Mouse (Mus musculus) heart, embryonic 14.5 days (tissue): ENCODE measurements around the gene Tubb5. TPM values are rescaled to one million over a fixed set of nuclear protein-coding genes. Genes with fewer than 3 reads are reported as not detected.

Source experiments
- ATAC-seq: fragments of 200-750 bp; cut with Nextera tagmentation; 2 replicates; pipeline ENCODE4 v1.8.0; 2017; ENCODE audit warnings: low read depth, moderate TSS enrichment; ENCODE audit not compliant: insufficient number of reproducible peaks, insufficient read depth, low FRiP score
- H3K27ac ChIP-seq, 2 experiments: fragments of 200-500 bp in 1 of 2; fragments of 300-500 bp in 1 of 2; sonication (generic) in 1 of 2; replicated peaks in 1 of 2; 2 replicates each; pipeline ENCODE4 v1.5.1; 2012 to 2014; ENCODE audit warnings: low read depth in 2 of 2, low read length in 2 of 2, control low read depth in 1 of 2, mild to moderate bottlenecking in 1 of 2, mixed read lengths in 1 of 2; ENCODE audit not compliant: control insufficient read depth in 1 of 2, insufficient read depth in 1 of 2
- H3K27me3 ChIP-seq: fragments of 300-500 bp; sonication (generic); 2 replicates; pipeline ENCODE4 v1.6.1; 2014; ENCODE audit warnings: mild to moderate bottlenecking, low read length, control low read depth; ENCODE audit not compliant: control insufficient read depth, insufficient read depth
- H3K36me3 ChIP-seq: fragments of 300-500 bp; sonication (generic); 2 replicates; pipeline ENCODE4 v1.6.1; 2014; ENCODE audit warnings: mild to moderate bottlenecking, control low read depth, low read length, mixed read lengths; ENCODE audit not compliant: control insufficient read depth, insufficient read depth
- H3K4me1 ChIP-seq, 2 experiments: fragments of 200-500 bp in 1 of 2; fragments of 300-500 bp in 1 of 2; sonication (generic) in 1 of 2; 2 replicates each; pipeline ENCODE4 v1.6.1; 2012 to 2014; ENCODE audit warnings: low read length in 2 of 2, control low read depth in 1 of 2, mixed read lengths in 1 of 2; ENCODE audit not compliant: control insufficient read depth in 2 of 2, insufficient read depth in 2 of 2
- H3K4me2 ChIP-seq: fragments of 300-500 bp; sonication (generic); 2 replicates; pipeline ENCODE4 v1.6.1; 2014; ENCODE audit warnings: mild to moderate bottlenecking, low read length
- H3K4me3 ChIP-seq, 2 experiments: fragments of 200-500 bp in 1 of 2; fragments of 300-500 bp in 1 of 2; sonication (generic) in 1 of 2; 2 replicates each; pipeline ENCODE4 v1.5.1; 2012 to 2014; ENCODE audit warnings: low read length in 2 of 2, mild to moderate bottlenecking in 2 of 2, control low read depth in 1 of 2, low read depth in 1 of 2, moderate library complexity in 1 of 2; ENCODE audit not compliant: control insufficient read depth in 1 of 2, insufficient read depth in 1 of 2
- H3K9ac ChIP-seq: fragments of 300-500 bp; sonication (generic); 2 replicates; pipeline ENCODE4 v1.6.1; 2014; ENCODE audit warnings: mild to moderate bottlenecking, low read length
- H3K9me3 ChIP-seq: fragments of 300-500 bp; sonication (generic); 2 replicates; pipeline ENCODE4 v1.6.1; 2016; ENCODE audit warnings: low read length, control low read depth; ENCODE audit not compliant: control insufficient read depth
- WGBS: fragments of 180-500 bp; shearing (Covaris S2); extraction: QIAGEN DNeasy Blood & Tissue Kit; methylation state at CpG from one replicate; pipeline ENCODE4 v1.1.7; 2014; 5-methylcytosine and 5-hydroxymethylcytosine counted together
- polyA plus RNA-seq: library from polyadenylated mRNA; unstranded; fragments of >200 nt; fragmentation: Nextera tagmentation; extraction: Ambion mirVana; gene quantifications from 2 replicates; pipeline ENCODE4 v1.2.1, GENCODE M21; 2014

The Tubb5 gene
- polyA plus RNA-seq, 1 experiment from 2014 or later: 698 TPM

DNA sequence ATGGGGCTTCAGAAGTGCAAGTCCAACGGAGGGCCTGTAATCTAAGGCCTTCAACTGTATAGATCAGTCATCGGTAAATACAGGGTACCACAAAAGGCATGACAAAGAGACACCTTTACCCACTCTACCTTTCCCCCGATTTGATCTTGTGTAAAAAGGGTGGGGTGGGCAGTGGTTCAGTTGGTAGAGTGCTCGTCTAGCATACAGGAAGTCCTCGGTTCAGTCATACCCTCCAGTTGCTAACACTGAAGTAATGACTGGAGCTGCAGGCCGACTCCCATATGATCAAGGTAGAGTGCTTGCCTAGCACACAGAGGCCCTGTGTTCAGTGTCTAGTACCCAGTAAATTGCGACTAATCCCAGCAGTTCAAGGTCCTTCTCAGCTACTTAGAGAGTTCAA, 24.5 kb downstream of the Tubb5 start:
- peaks cover 49 to 68% of the 10 kb centered on the region in 2 experiments for H3K4me1 ChIP-seq
- H3K27me3 ChIP-seq: no peaks in the 10 kb centered on the region
- no peaks in the 10 kb centered on the region for H3K9me3 ChIP-seq
- 0 out of 2 replicates have a peak overlapping the region, but pooled peaks have one; percentile 0 for H3K9ac ChIP-seq
- no peaks in the 10 kb centered on the region for H3K36me3 ChIP-seq
- H3K4me2 ChIP-seq: no peak overlapping the region; the same call in 1 of the 2 replicates
- H3K27ac ChIP-seq: peak overlapping the region; percentile 96 to 99
- WGBS: 54% methylated on average over 7 of the region's 7 CpGs
- no peak overlapping the region for H3K4me3 ChIP-seq
- ATAC-seq: 0 out of 2 replicates have a peak, but pooled peaks have one; percentile 1

DNA sequence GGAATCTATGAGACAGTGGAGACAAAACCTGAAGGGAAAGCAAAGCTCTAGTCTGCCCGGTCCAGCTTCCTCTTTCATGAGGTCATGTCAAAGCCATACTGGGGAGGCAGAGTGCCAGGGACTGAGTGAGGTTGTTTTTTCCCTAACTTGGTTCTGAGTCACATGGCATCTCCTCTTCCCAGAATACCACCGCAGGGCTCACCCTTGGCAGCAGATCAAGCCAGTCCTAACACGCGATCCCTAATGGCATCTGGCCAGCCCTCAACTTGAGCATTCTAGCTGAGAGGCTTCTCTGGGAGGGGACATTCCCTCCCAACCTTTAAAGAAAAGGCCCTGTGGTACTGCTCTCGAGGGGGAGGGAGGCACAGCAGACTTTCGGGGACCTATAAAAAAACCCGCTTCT, 24.9 kb downstream of the Tubb5 start:
- 5% methylated on average over 7 of the region's 7 CpGs for WGBS
- H3K4me1 ChIP-seq: peaks cover 49 to 68% of the 10 kb centered on the region in 2 experiments

DNA sequence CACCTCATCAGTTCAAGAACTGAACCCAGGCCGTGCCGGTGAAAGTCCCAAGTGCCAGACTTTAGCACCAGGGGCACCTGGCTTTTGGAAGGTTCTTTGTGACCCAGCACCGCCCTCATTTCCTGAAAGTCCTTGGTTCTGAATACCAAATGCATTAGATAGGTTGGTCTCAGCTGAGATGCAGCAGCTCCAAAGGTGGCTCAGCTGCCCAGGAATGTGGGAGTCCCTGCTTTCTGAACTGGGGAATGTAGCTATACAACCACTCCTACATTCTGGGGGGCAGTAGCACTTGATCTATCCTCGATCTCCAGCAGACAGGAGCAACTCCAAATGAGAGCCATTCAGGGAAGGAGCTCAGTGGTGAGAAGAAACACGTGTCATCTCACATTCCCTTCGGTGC, 25.4 kb downstream of the Tubb5 start:
- Histone ChIP-seq H3K36me3 (no peaks in the 10 kb centered on the region), H3K4me2 (peak overlapping the region; percentile 19), H3K27ac (peak overlapping the region; percentile 99), H3K4me3 (no peak overlapping the region), H3K27me3 (no peaks in the 10 kb centered on the region), H3K4me1 (peaks cover 49 to 68% of the 10 kb centered on the region in 2 experiments), H3K9me3 (no peaks in the 10 kb centered on the region), H3K9ac (peak overlapping the region; percentile 59)
- WGBS: 37% methylated on average over 6 of the region's 6 CpGs
- no peak; the same call in 1 of the 2 replicates for ATAC-seq

More for the DNA sequence above, 24.9 kb downstream of the Tubb5 start:
- Histone ChIP-seq H3K9me3 (no peaks in the 10 kb centered on the region), H3K4me2 (peak overlapping the region; percentile 19), H3K27me3 (no peaks in the 10 kb centered on the region), H3K4me3 (no peak overlapping the region), H3K27ac (peak overlapping the region; percentile 99), H3K36me3 (no peaks in the 10 kb centered on the region), H3K9ac (peak overlapping the region; percentile 59)
- peak; percentile 91 for ATAC-seq

DNA sequence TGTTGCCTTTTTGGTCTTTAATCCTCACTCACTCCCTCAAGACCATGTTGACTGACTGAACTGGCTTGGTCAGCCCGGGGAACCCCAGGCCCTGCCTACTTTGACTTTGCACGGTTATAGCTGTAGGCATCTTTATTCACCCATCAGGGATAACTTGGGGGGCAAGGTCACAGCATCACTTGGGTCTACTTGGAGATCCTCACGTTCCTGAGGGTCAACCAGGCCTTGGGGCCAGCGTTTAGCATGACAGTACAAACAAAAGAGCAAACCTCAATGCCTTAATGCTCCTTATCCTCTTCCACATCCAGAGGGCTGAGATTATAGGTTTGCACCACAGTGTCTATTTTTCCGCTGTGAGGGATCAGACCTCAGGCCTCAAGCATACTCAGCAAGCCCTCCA, 25.8 kb downstream of the Tubb5 start:
- Histone ChIP-seq H3K9me3 (no peaks in the 10 kb centered on the region), H3K9ac (peak overlapping the region; percentile 59), H3K4me2 (no peak overlapping the region; the same call in 1 of the 2 replicates), H3K4me3 (no peak overlapping the region), H3K36me3 (no peaks in the 10 kb centered on the region), H3K27me3 (no peaks in the 10 kb centered on the region), H3K4me1 (peaks cover 48 to 65% of the 10 kb centered on the region in 2 experiments), H3K27ac (peak overlapping the region; percentile 99)
- WGBS: 78% methylated on average over 5 of the region's 5 CpGs
- ATAC-seq: no peak

DNA sequence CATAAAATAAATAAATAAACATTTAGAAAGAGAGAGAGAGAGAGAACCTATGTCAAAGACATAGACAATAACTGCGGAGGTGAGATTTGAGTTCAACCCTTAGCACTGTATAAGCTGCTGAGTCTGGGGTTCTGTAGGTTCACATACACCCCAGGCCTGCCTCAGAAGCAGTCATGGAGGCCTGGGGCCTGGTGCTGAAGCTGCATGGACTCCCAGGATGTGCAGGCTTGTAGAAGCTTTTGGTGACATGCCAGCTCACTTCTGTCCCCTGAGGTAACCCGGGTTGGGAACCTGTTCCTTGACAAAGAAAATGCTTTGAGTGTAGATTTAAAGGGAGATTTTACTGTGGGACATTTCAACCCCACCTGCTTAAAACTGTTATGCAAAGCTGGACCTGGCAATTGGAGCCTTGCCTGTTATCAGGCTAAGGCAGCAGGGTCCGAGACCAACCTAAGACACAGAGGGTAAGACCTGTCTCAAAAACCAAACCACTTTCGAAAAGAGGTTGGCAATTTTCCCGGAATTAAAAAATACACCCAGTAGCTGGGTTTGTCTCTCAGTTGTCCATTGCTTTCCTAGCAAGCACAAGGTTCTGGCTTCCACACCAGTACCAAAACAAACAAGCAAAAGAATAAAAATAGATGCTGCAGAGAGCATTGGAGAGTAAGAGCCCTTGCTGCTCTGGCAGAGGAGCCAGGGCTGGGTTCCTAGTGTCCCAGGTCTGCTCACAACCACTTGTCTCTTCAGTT, 27.0 kb downstream of the Tubb5 start:
- Histone ChIP-seq H3K4me2 (no peak overlapping the region), H3K4me3 (no peak overlapping the region), H3K9ac (peak overlapping the region; percentile 21; the same call in 1 of the 2 replicates), H3K27me3 (no peaks in the 10 kb centered on the region), H3K4me1 (peaks cover 40 to 53% of the 10 kb centered on the region in 2 experiments), H3K36me3 (no peaks in the 10 kb centered on the region), H3K9me3 (no peaks in the 10 kb centered on the region), H3K27ac (peak overlapping the region; percentile 2 to 65; a peak in 3 of 4 replicates)
- 63% methylated on average over 5 of the region's 5 CpGs for WGBS
- ATAC-seq: no peak

DNA sequence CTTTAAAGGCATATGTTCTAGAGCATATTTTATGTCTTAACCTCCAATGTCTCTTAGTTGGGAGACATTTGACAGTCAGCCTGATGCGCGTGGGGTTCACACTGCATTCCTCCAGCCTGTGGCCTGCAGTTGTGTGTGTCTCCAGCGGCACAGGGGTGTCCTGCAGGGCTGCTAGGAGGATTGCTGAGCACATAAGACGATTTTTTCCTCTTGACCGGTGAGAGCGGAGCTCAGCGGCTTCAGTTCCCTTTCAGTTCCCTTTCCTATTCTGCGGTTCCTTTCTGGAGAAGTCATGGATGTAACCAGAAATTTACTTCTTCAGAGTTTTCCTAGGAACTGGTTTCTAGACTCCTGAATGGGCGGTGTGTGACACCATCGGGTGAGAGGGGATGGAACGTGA, 28.7 kb downstream of the Tubb5 start:
- Histone ChIP-seq H3K27me3 (no peaks in the 10 kb centered on the region), H3K9me3 (no peaks in the 10 kb centered on the region), H3K4me3 (no peak overlapping the region), H3K9ac (no peak overlapping the region), H3K4me2 (no peak overlapping the region), H3K4me1 (peaks cover 28 to 37% of the 10 kb centered on the region in 2 experiments), H3K27ac (no peak overlapping the region), H3K36me3 (no peaks in the 10 kb centered on the region)
- ATAC-seq: no peak
- 75% methylated on average over 11 of the region's 11 CpGs for WGBS

DNA sequence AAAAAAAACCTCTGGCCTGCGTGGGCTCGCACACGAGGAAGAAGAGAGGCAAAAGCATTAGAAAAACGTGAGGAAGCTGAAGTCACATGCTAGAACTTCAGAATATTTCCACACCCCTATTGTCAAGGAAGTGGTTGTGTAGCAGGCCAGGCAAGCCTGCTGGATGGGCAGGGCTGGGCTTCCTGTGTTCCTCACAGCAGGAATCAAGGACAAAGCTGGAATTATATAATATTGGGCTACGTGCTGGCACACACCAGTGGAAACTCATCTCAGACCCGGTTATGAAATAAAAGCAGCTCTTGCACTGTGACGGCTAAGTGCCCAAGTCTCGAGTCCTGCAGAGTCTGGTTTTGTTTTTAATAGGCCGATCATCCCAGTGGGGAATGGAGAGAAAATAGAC, 30.0 kb downstream of the Tubb5 start:
- H3K9me3 ChIP-seq: no peaks in the 10 kb centered on the region
- no peak overlapping the region for H3K4me2 ChIP-seq
- H3K36me3 ChIP-seq: no peaks in the 10 kb centered on the region
- H3K4me1 ChIP-seq: peaks cover 22 to 40% of the 10 kb centered on the region in 2 experiments
- WGBS: 63% methylated on average over 9 of the region's 9 CpGs
- no peak overlapping the region for H3K27ac ChIP-seq
- no peak for ATAC-seq
- H3K27me3 ChIP-seq: no peaks in the 10 kb centered on the region
- no peak overlapping the region for H3K4me3 ChIP-seq
- no peak overlapping the region for H3K9ac ChIP-seq
